Mouse (Mus musculus): ENCODE measurements at regions not wholly inside any gene's neighbourhood (a gene's known extent, or its start where the extent isn't known, plus 50 kb on each side); places are given as distances from the start of the nearest gene placed in this dataset.

- H3K27me3 ChIP-seq (replicated peaks) = no peaks in the 10 kb centered on the region
- no peaks in the 10 kb centered on the region for H3K36me3 ChIP-seq
- H3K27ac ChIP-seq = no peak overlapping the region
- H3K9ac ChIP-seq = no peak overlapping the region
- ATAC-seq (ENCODE audit: low FRiP score, low read depth) = no peak
- H3K4me1 ChIP-seq = peaks cover 2% of the 10 kb centered on the region; the same call in 1 of the 2 replicates
- no peak overlapping the region for H3K4me3 ChIP-seq
- H3K4me2 ChIP-seq (replicated peaks) = no peak overlapping the region
- peaks cover 16% of the 10 kb centered on the region; the same call in 1 of the 2 replicates for H3K9me3 ChIP-seq
These were observed 57.1 kb downstream of the Inhbb start for GRCm38 (mm10) chr1:119364901-119365300.

DNA sequence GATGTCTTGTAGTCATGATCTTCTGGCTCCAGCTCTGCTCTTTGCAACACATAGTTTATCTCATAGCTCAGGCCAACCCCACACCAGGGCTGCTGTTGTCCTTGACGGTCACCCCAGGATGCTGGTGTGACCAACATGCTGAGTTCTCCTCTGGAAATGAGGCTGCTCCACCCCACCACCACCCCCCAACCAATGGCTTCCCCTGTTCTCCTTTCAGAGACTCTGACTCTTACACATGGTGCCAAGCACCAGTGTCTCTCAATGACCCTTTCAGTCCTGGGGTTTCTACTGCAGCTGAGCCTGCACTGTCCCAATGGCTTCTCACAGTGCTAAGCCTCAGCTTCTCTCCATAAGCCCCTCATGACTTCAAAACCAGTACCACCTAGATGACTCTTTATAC, 64.0 kb downstream of the Inhbb start:
- no peak overlapping the region for H3K9ac ChIP-seq
- H3K27me3 ChIP-seq (replicated peaks) = no peaks in the 10 kb centered on the region
- no peak for ATAC-seq (ENCODE audit: low FRiP score, low read depth)
- H3K36me3 ChIP-seq = no peaks in the 10 kb centered on the region
- peaks cover 16% of the 10 kb centered on the region; the same call in 1 of the 2 replicates for H3K9me3 ChIP-seq
- 68% methylated on average over 1 of the region's 1 CpGs for WGBS
- no peak overlapping the region for H3K4me3 ChIP-seq
- H3K27ac ChIP-seq = no peak overlapping the region
- no peak overlapping the region for H3K4me2 ChIP-seq (replicated peaks)
- no peaks in the 10 kb centered on the region for H3K4me1 ChIP-seq

DNA sequence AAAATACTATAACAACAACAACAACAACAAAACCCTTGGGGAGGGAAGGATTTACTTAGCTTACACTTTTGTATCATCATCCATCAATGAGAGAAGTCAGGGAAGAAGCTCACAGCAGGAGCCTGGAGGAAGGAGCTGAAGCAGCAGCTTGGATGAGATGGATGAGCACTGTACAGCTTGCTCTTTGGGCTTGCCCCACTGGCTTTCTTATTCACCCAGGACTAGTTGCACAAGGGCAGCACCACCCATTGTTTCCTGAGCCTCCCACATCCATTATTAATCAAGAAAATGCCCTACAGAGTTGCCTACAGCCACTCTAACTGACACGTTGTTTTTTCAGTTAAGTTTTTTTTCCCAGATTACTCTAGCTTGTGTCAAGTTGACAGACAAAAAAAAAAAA, 65.1 kb downstream of the Inhbb start:
- H3K9ac ChIP-seq = no peak overlapping the region
- 67% methylated on average over 1 of the region's 1 CpGs for WGBS
- H3K27me3 ChIP-seq (replicated peaks) = no peaks in the 10 kb centered on the region
- no peak overlapping the region for H3K4me2 ChIP-seq (replicated peaks)
- H3K9me3 ChIP-seq = peaks cover 9% of the 10 kb centered on the region; the same call in 1 of the 2 replicates
- H3K36me3 ChIP-seq = no peaks in the 10 kb centered on the region
- no peak overlapping the region for H3K4me3 ChIP-seq
- ATAC-seq (ENCODE audit: low FRiP score, low read depth) = no peak
- H3K27ac ChIP-seq = no peak overlapping the region
- no peaks in the 10 kb centered on the region for H3K4me1 ChIP-seq

DNA sequence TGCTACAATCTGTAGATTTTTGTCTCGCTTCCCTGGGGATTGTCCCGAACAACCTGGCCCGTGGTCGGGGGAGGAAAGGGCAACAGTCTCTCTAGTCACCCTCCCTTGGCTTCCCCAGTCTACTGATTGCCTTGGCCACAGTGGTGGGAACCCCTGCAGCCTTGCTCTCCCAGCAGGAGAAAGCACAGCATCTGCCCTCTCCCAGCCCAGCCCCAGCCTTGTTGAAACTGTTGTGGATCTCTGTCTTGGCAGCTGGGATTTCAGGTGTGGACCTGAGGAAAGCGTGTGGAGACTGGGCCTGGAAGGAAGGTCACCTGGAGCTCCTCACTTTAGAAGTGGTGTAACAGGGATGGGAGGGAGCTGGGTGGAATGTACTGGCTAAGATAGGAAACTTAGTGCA, 66.6 kb downstream of the Inhbb start:
- Histone ChIP-seq H3K27me3 (replicated peaks) (no peaks in the 10 kb centered on the region), H3K4me3 (no peak overlapping the region), H3K9me3 (no peaks in the 10 kb centered on the region), H3K4me2 (replicated peaks) (no peak overlapping the region), H3K36me3 (no peaks in the 10 kb centered on the region), H3K9ac (no peak overlapping the region), H3K27ac (no peak overlapping the region), H3K4me1 (no peaks in the 10 kb centered on the region)
- no peak for ATAC-seq (ENCODE audit: low FRiP score, low read depth)
- WGBS = 88% methylated on average over 5 of the region's 5 CpGs

DNA sequence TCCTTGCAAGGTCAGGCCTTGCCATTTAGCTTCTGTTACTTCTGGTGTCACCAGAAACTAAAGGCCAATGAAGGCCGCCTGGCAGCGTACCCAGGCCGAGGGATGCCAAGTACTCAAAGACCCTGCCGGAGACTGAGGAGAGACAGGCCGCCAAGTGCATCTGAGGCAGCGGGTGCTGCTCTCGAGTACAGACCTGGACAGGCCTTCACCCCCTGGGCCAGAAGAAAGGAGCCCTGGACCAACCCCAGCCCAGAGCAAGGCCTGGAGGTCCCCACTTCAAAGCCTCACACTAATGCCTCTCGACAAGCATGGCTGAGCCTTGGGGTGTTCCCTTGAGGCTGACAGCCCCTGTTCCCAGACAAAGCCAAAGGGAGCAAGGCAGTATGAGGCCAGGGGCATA, 70.5 kb downstream of the Inhbb start:
- Histone ChIP-seq H3K4me3 (no peak overlapping the region), H3K27me3 (replicated peaks) (no peaks in the 10 kb centered on the region), H3K9me3 (no peaks in the 10 kb centered on the region), H3K4me1 (peaks cover 7% of the 10 kb centered on the region; the same call in 1 of the 2 replicates), H3K36me3 (no peaks in the 10 kb centered on the region), H3K9ac (no peak overlapping the region), H3K27ac (no peak overlapping the region), H3K4me2 (replicated peaks) (no peak overlapping the region)
- WGBS = 85% methylated on average over 8 of the region's 8 CpGs
- ATAC-seq (ENCODE audit: low FRiP score, low read depth) = no peak

- H3K36me3 ChIP-seq = no peaks in the 10 kb centered on the region
- H3K27ac ChIP-seq = no peak overlapping the region
- no peaks in the 10 kb centered on the region for H3K9me3 ChIP-seq
- H3K4me2 ChIP-seq (replicated peaks) = no peak overlapping the region
- no peak overlapping the region for H3K4me3 ChIP-seq
- peaks cover 7% of the 10 kb centered on the region; the same call in 1 of the 2 replicates for H3K4me1 ChIP-seq
- H3K9ac ChIP-seq = no peak overlapping the region
- WGBS = 89% methylated on average over 4 of the region's 4 CpGs
- ATAC-seq (ENCODE audit: low FRiP score, low read depth) = no peak
- no peaks in the 10 kb centered on the region for H3K27me3 ChIP-seq (replicated peaks)
These were observed 71.2 kb downstream of the Inhbb start for GRCm38 (mm10) chr1:119350846-119351245.

GRCm38 (mm10) chr1:119350296-119350695, 71.8 kb downstream of the Inhbb start:
- H3K36me3 ChIP-seq = no peaks in the 10 kb centered on the region
- H3K4me2 ChIP-seq (replicated peaks) = no peak overlapping the region
- WGBS = 91% methylated on average over 7 of the region's 7 CpGs
- H3K4me3 ChIP-seq = no peak overlapping the region
- H3K9me3 ChIP-seq = no peaks in the 10 kb centered on the region
- H3K27me3 ChIP-seq (replicated peaks) = no peaks in the 10 kb centered on the region
- H3K9ac ChIP-seq = no peak overlapping the region
- no peak overlapping the region for H3K27ac ChIP-seq
- peaks cover 7% of the 10 kb centered on the region; the same call in 1 of the 2 replicates for H3K4me1 ChIP-seq
- no peak for ATAC-seq (ENCODE audit: low FRiP score, low read depth)

DNA sequence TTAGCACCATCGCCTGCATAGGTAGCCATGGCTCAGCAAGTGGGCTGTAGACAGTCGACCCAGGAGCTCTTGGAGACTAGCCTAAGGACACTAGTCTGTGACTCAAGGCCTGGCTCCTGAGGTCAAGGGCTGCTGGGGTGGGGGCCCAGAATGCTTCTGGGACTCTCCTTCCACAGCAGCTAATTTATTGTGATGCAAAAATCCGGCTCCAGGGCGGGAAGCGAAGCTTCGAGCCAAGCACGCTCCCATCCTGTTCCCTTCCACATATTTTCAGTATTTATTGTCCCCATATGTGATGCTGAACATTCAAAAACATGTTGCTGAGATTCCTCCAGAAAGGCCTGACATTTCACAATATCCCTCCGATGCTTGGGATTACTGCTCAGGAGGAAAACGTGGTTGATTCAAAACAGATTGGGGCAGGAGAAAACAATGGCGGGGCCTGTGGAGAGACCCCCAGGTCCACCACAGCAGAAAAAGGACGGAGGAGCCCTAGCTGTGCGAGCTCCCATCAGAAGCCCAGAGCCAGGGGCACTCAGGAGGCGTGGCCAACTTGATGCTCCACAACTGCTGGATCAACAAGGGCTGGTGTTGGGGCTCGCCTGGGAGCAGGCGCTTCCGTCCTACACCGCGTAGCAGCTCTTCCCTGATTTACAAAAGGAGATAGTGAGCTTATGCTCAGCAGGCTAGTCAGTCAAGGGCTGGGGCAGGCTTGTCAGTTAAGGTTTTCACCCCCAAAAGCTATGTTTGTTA, 73.4 kb downstream of the Inhbb start:
- WGBS = 25% methylated on average over 18 of the region's 18 CpGs
- peaks cover 7% of the 10 kb centered on the region; the same call in 1 of the 2 replicates for H3K4me1 ChIP-seq
- no peaks in the 10 kb centered on the region for H3K9me3 ChIP-seq
- no peaks in the 10 kb centered on the region for H3K27me3 ChIP-seq (replicated peaks)
- no peak overlapping the region for H3K4me3 ChIP-seq
- ATAC-seq (ENCODE audit: low FRiP score, low read depth) = peak; percentile 33; the same call in 1 of the 2 replicates
- H3K27ac ChIP-seq = no peak overlapping the region
- H3K9ac ChIP-seq = no peak overlapping the region
- no peak overlapping the region for H3K4me2 ChIP-seq (replicated peaks)
- H3K36me3 ChIP-seq = no peaks in the 10 kb centered on the region

- H3K9ac ChIP-seq = no peak overlapping the region
- no peak for ATAC-seq (ENCODE audit: low FRiP score, low read depth)
- H3K9me3 ChIP-seq = no peaks in the 10 kb centered on the region
- no peak overlapping the region for H3K27ac ChIP-seq
- H3K4me3 ChIP-seq = no peak overlapping the region
- 69% methylated on average over 1 of the region's 1 CpGs for WGBS
- H3K4me1 ChIP-seq = peaks cover 7% of the 10 kb centered on the region; the same call in 1 of the 2 replicates
- no peak overlapping the region for H3K4me2 ChIP-seq (replicated peaks)
- no peaks in the 10 kb centered on the region for H3K27me3 ChIP-seq (replicated peaks)
- no peaks in the 10 kb centered on the region for H3K36me3 ChIP-seq
These were observed 74.3 kb downstream of the Inhbb start for GRCm38 (mm10) chr1:119347749-119348148.

DNA sequence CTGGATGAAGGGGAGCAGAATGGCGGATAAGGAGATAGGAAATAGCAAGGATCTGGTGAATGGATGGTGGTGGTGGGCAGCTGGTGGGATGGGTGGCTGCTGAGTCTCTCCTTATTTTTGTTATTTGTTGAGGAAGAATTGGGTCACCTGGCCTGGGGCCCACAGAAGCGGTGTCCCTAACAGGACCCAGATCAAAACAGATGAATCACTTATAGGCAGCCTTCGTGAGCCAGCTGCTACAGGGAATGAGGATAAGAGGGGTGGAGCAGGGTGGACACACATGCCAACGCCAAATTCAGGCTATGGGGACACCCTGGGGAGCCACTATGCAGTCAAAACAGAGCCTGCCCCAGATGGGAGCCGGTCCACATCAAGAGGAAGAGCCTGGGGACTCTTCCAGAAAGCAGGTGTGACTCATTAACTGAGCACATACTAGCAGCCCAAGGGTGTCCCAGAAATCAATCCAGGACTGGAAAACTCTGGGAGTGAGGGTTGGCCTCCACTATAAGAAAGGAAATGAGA, 75.4 kb downstream of the Inhbb start:
- ATAC-seq (ENCODE audit: low FRiP score, low read depth) = no peak
- Histone ChIP-seq H3K9me3 (no peaks in the 10 kb centered on the region), H3K27me3 (replicated peaks) (no peaks in the 10 kb centered on the region), H3K9ac (no peak overlapping the region), H3K4me1 (peaks cover 7% of the 10 kb centered on the region; the same call in 1 of the 2 replicates), H3K4me2 (replicated peaks) (no peak overlapping the region), H3K4me3 (no peak overlapping the region), H3K36me3 (no peaks in the 10 kb centered on the region), H3K27ac (no peak overlapping the region)
- WGBS = 76% methylated on average over 5 of the region's 5 CpGs

- Histone ChIP-seq H3K9me3 (no peaks in the 10 kb centered on the region), H3K9ac (no peak overlapping the region), H3K27me3 (replicated peaks) (no peaks in the 10 kb centered on the region), H3K4me2 (replicated peaks) (no peak overlapping the region), H3K4me1 (peaks cover 7% of the 10 kb centered on the region; the same call in 1 of the 2 replicates), H3K36me3 (no peaks in the 10 kb centered on the region), H3K4me3 (no peak overlapping the region), H3K27ac (no peak overlapping the region)
- WGBS = 65% methylated on average over 7 of the region's 7 CpGs
- 0 out of 2 replicates have a peak, but pooled peaks have one; percentile 43 for ATAC-seq (ENCODE audit: low FRiP score, low read depth)
These were observed 76.8 kb downstream of the Inhbb start for GRCm38 (mm10) chr1:119345115-119345791.

GRCm38 (mm10) chr1:119344046-119344445, 78.0 kb downstream of the Inhbb start:
- Histone ChIP-seq H3K9me3 (no peaks in the 10 kb centered on the region), H3K4me1 (peaks cover 7% of the 10 kb centered on the region; the same call in 1 of the 2 replicates), H3K27ac (no peak overlapping the region), H3K9ac (no peak overlapping the region), H3K4me3 (no peak overlapping the region), H3K36me3 (no peaks in the 10 kb centered on the region), H3K4me2 (replicated peaks) (no peak overlapping the region), H3K27me3 (replicated peaks) (no peaks in the 10 kb centered on the region)
- no peak for ATAC-seq (ENCODE audit: low FRiP score, low read depth)
- 92% methylated on average over 4 of the region's 4 CpGs for WGBS

All from neural tube, embryonic 12.5 days (tissue).